Mouse (Mus musculus) kidney, embryonic 14.5 days (tissue): ENCODE measurements around the gene AC124108.1. TPM values are rescaled to one million over a fixed set of nuclear protein-coding genes. Genes with fewer than 3 reads are reported as not detected.
"Not testable (repeated sequence)": the region's sequence is repeated elsewhere in the genome, so short reads cannot be mapped to it uniquely, and the experiment has no call there.

Source experiments
- ATAC-seq: fragments of 200-750 bp; cut with Nextera tagmentation; 2 replicates; pipeline ENCODE4 v1.8.0; 2017; ENCODE audit warnings: moderate number of reproducible peaks, mild to moderate bottlenecking, moderate TSS enrichment, moderate library complexity; ENCODE audit not compliant: low FRiP score, low TSS enrichment
- H3K27ac ChIP-seq: fragments of 300-500 bp; sonication (generic); 2 replicates; pipeline ENCODE4 v1.5.1; 2014; ENCODE audit warnings: low read depth, mild to moderate bottlenecking, low read length, moderate library complexity, mixed read lengths
- H3K27me3 ChIP-seq: fragments of 300-500 bp; sonication (generic); 2 replicates; pipeline ENCODE4 v1.6.1; 2014; ENCODE audit warnings: mild to moderate bottlenecking, low read length; ENCODE audit not compliant: control insufficient read depth, insufficient read depth
- H3K36me3 ChIP-seq: fragments of 300-500 bp; sonication (generic); 2 replicates; pipeline ENCODE4 v1.6.1; 2014; ENCODE audit warnings: low read length, mixed read lengths; ENCODE audit not compliant: control insufficient read depth, insufficient read depth
- H3K4me1 ChIP-seq: fragments of 300-500 bp; sonication (generic); 2 replicates; pipeline ENCODE4 v1.6.1; 2014; ENCODE audit warnings: low read length, mixed read lengths; ENCODE audit not compliant: control insufficient read depth, insufficient read depth
- H3K4me2 ChIP-seq: fragments of 300-500 bp; sonication (generic); replicated peaks from 2 replicates; pipeline ENCODE4 v1.6.1; 2014; ENCODE audit warnings: low read depth, mild to moderate bottlenecking, low read length
- H3K4me3 ChIP-seq: fragments of 300-500 bp; sonication (generic); 2 replicates; pipeline ENCODE4 v1.5.1; 2014; ENCODE audit warnings: mild to moderate bottlenecking, low read length
- H3K9ac ChIP-seq: fragments of 300-500 bp; sonication (generic); 2 replicates; pipeline ENCODE4 v1.6.1; 2014; ENCODE audit warnings: low read depth, mild to moderate bottlenecking, low read length, moderate library complexity
- H3K9me3 ChIP-seq: fragments of 300-500 bp; sonication (generic); 2 replicates; pipeline ENCODE4 v1.6.1; 2016; ENCODE audit warnings: low read length; ENCODE audit not compliant: control insufficient read depth
- WGBS: fragments of 180-500 bp; shearing (Covaris S2); extraction: QIAGEN DNeasy Blood & Tissue Kit; methylation state at CpG from one replicate; pipeline ENCODE4 v1.1.7; 2014; 5-methylcytosine and 5-hydroxymethylcytosine counted together
- polyA plus RNA-seq: library from polyadenylated mRNA; unstranded; fragments of >200 nt; fragmentation: Nextera tagmentation; extraction: Ambion mirVana; gene quantifications from 2 replicates; pipeline ENCODE4 v1.2.1, GENCODE M21; 2014

AC124108.1 gene
- polyA plus RNA-seq, 1 experiment from 2014 or later = 0.05 TPM

DNA sequence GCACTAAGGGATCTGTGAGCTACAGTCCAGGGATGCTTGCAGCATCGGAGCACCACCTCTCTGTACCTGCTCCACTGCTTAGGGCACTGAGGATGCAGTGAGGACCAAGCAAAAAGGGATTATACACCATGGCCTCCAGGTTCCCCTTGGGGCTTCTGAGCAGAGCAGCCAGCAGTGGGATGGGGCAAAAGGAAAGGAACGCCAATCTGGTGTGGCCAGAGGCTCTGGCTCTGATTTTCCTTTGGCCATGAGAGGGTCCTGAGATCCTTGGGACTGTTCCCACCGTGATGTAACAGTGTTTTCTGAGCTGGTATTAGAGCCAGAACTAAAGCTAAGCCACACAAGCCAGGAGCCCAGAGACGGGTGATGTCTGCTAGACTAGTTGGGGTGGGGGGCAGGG is 31.6 kb upstream of the AC124108.1 start:
- H3K9me3 ChIP-seq = no peaks in the 10 kb centered on the region
- no peak overlapping the region for H3K4me2 ChIP-seq
- H3K9ac ChIP-seq = no peak overlapping the region
- H3K36me3 ChIP-seq = no peaks in the 10 kb centered on the region
- no peak overlapping the region for H3K27ac ChIP-seq
- no peak for ATAC-seq
- no peak overlapping the region for H3K4me3 ChIP-seq
- WGBS = 74% methylated on average over 4 of the region's 4 CpGs
- peaks cover under 1% of the 10 kb centered on the region; the same call in 1 of the 2 replicates for H3K4me1 ChIP-seq
- H3K27me3 ChIP-seq = peaks cover 4% of the 10 kb centered on the region; the same call in 1 of the 2 replicates

- Histone ChIP-seq H3K4me2 (no peak overlapping the region), H3K9ac (no peak overlapping the region), H3K9me3 (peaks cover 3% of the 10 kb centered on the region; the same call in 1 of the 2 replicates), H3K4me3 (no peak overlapping the region), H3K36me3 (no peaks in the 10 kb centered on the region), H3K27ac (no peak overlapping the region), H3K4me1 (peaks cover 4% of the 10 kb centered on the region; the same call in 1 of the 2 replicates), H3K27me3 (peaks cover 4% of the 10 kb centered on the region; the same call in 1 of the 2 replicates)
- ATAC-seq = no peak
- WGBS = 55% methylated on average over 7 of the region's 7 CpGs
Observed at GRCm38 (mm10) chr1:132161211-132161880, 29.9 kb upstream of the AC124108.1 start.

DNA sequence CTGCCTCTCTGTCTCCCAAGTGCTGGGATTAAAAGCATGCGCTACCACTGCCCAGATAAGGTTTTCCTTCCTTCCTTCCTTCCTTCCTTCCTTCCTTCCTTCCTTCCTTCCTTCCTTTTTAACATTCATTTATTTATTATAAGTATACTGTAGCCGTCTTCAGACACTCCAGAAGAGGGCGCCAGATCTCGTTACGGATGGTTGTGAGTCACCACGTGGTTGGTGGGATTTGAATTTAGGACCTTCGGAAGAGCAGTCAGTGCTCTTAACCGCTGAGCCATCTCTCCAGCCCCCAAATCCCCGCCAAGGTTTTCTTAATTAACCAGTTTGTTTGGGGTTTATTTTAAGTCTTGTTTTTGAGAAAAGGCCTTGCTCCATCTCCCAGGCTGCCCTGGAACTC is 28.6 kb upstream of the AC124108.1 start:
- not testable (repeated sequence) for H3K9me3 ChIP-seq, H3K27me3 ChIP-seq, H3K27ac ChIP-seq, H3K36me3 ChIP-seq, H3K4me1 ChIP-seq, H3K4me3 ChIP-seq, H3K4me2 ChIP-seq, ATAC-seq, H3K9ac ChIP-seq
- 63% methylated on average over 9 of the region's 9 CpGs for WGBS

GRCm38 (mm10) chr1:132164780-132165518 is 26.3 kb upstream of the AC124108.1 start:
- Histone ChIP-seq H3K27ac (no peak overlapping the region), H3K4me1 (peaks cover 4% of the 10 kb centered on the region; the same call in 1 of the 2 replicates), H3K27me3 (no peaks in the 10 kb centered on the region; the same call in 1 of the 2 replicates), H3K4me2 (no peak overlapping the region), H3K4me3 (no peak overlapping the region), H3K9me3 (peaks cover 3% of the 10 kb centered on the region; the same call in 1 of the 2 replicates), H3K9ac (no peak overlapping the region), H3K36me3 (no peaks in the 10 kb centered on the region)
- WGBS = 14% methylated on average over 13 of the region's 13 CpGs
- ATAC-seq = no peak

DNA sequence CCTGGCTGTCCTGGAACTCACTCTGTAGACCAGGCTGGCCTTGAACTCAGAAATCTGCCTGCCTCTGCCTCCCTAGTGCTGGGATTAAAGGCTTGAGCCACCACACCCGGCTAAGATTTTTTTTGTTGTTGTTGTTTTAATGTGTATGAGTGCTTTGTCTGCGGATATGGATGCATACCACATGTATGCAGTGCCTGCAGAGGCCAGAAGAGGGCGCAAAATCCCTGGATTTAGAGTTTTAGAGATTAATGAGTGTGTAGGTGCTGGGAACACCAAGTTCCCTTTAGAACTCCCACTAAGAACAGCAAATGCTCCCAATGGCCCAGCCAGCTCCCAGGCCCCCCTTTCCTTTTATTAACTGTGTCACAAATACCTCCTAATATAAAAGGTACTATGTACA is 25.4 kb upstream of the AC124108.1 start:
- Histone ChIP-seq H3K9ac (no peak overlapping the region), H3K9me3 (peaks cover 3% of the 10 kb centered on the region; the same call in 1 of the 2 replicates), H3K27me3 (no peaks in the 10 kb centered on the region; the same call in 1 of the 2 replicates), H3K4me3 (no peak overlapping the region), H3K4me1 (peaks cover 4% of the 10 kb centered on the region; the same call in 1 of the 2 replicates), H3K27ac (no peak overlapping the region), H3K4me2 (no peak overlapping the region), H3K36me3 (no peaks in the 10 kb centered on the region)
- ATAC-seq = no peak
- 61% methylated on average over 3 of the region's 3 CpGs for WGBS

DNA sequence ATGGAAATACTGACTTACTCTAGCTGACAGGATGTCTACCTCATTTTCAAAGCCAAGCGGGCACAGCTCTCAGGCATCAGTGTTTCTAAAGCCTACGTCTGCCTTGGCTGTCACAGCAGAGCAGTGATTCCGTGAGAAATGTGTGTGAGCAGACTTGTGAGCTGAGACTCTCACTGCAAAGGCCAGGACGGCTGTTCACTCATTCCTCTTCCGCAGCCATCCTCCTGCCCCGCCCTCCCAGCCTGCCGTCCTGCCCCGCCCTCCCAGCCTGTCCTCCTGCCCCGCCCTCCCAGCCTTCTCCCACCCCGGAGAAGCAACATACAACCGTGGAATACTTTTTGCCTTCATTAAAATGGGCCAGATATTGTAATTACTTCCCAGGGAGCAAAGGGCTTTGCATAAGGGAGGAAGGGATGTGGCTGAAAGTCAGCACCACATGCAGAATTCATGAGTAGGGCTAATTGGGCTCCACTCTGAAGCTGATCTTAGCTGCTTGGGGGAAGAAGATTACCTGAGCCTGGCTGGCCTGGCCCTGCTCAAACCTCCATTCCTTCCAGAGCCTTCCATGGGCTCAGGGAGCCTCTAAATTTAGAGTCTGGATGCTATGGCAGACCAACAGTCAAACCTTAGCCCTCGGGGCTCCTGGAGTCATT is 23.0 kb upstream of the AC124108.1 start:
- H3K4me3 ChIP-seq = no peak overlapping the region
- H3K4me1 ChIP-seq = peaks cover 4% of the 10 kb centered on the region; the same call in 1 of the 2 replicates
- peak overlapping the region; percentile 34; the same call in 1 of the 2 replicates for H3K4me2 ChIP-seq
- ATAC-seq = no peak
- H3K27ac ChIP-seq = no peak overlapping the region
- H3K9ac ChIP-seq = no peak overlapping the region
- H3K36me3 ChIP-seq = no peaks in the 10 kb centered on the region
- WGBS = 9% methylated on average over 12 of the region's 12 CpGs
- peaks cover 3% of the 10 kb centered on the region; the same call in 1 of the 2 replicates for H3K9me3 ChIP-seq
- H3K27me3 ChIP-seq = no peaks in the 10 kb centered on the region

DNA sequence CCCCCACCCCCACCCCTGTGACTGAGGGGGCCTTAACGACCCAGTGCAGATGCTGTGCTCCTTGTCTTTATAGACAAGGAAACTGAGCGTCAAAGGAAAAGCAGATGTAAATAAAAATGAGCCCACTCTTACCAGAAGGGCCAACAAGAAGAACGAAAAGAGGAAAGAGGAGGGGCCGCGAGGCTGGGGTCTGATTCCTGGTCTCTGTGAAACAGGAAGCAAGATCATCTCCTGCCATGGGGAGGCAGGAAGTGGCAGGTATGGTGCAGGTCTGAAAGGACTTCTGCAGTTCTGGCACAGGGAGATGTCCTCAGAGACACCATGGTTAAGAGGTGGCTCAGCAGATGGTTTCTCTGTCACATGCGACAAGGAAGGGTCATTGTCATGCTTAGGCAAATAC is 20.6 kb upstream of the AC124108.1 start:
- H3K9me3 ChIP-seq = peaks cover 3% of the 10 kb centered on the region; the same call in 1 of the 2 replicates
- H3K27me3 ChIP-seq = no peaks in the 10 kb centered on the region
- H3K4me3 ChIP-seq = no peak overlapping the region
- H3K9ac ChIP-seq = no peak overlapping the region
- no peak for ATAC-seq
- 46% methylated on average over 6 of the region's 6 CpGs for WGBS
- no peak overlapping the region for H3K4me2 ChIP-seq
- H3K27ac ChIP-seq = no peak overlapping the region
- H3K36me3 ChIP-seq = no peaks in the 10 kb centered on the region
- no peaks in the 10 kb centered on the region for H3K4me1 ChIP-seq

GRCm38 (mm10) chr1:132171619-132172018 is 19.6 kb upstream of the AC124108.1 start:
- H3K27me3 ChIP-seq = no peaks in the 10 kb centered on the region
- 10% methylated on average over 1 of the region's 2 CpGs for WGBS
- H3K4me3 ChIP-seq = no peak overlapping the region
- no peak overlapping the region for H3K9ac ChIP-seq
- H3K36me3 ChIP-seq = no peaks in the 10 kb centered on the region
- no peaks in the 10 kb centered on the region for H3K4me1 ChIP-seq
- H3K27ac ChIP-seq = no peak overlapping the region
- H3K4me2 ChIP-seq = no peak overlapping the region
- no peaks in the 10 kb centered on the region for H3K9me3 ChIP-seq
- 0 out of 2 replicates have a peak, but pooled peaks have one; percentile 9 for ATAC-seq
